Mouse (Mus musculus) right cerebral cortex, postnatal 14 days (tissue): ENCODE measurements around the gene Slc35d3.

Experiments used
- DNase-seq: peaks from one replicate; pipeline ENCODE4 v3.0.0; 2022

Slc35d3 gene

DNA sequence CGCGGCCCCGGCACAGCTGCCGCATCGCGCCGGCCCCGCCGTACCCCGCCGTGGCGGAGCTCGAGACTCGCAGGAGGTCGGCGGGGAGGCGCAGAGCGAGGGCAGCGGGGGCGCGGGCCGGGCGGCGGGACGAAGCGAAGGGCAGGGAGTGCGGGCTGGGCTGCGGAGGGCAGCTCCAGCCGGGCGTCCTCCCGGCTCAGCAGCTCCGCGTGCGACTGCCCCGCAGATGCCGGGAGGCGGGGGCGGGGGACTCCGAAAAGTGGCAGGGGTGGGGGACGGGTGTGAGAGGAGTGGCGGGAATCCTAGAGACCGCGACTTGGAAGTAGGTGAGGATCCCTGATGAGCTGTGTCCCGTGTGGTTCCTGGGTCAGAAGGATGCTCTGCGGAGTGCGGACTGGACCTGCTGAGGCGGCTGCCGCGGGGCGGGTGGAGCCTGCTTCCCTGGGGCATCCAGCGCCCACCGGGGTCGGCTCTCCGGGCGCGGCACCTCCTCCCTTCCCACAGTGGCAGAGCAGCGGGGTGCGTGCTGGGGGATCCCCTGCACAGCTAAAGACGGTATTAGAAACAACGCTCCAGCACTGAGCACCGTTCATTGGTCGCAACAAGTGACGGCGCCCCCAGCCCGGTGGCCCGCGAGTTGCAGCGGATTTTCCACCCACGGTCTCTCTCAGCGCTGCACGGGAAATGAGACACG is at the start of gene Slc35d3:
Gene Slc35d3 (minus strand): TSS at position 462 of the 694 bp plus-strand sequence.
- DNase-seq: peak; percentile 51

GRCm38 (mm10) chr10:19900191-19900590 is 48.9 kb upstream of the Slc35d3 start:
- DNase-seq: no peak

DNA sequence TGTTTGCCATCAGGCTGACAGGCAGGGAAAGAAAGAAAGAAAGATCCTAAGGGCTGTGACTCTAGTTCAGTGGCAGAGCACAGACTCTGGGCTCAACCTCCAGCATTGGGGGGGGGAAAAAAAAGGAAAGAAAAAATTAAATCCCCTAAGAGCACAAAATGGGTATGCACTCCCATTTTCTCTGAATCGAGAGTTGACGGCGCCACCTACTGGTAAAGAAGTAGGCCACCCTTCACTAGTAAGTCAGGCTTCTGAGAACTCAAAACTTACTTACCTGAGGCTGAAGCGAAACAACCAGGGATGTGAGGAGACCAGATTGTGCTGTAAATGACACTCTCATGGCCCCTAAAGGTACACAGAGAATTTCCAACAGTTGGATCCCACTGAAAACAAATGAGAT is 42.7 kb upstream of the Slc35d3 start:
- peak; percentile 44 for DNase-seq

GRCm38 (mm10) chr10:19893146-19893545 is 41.9 kb upstream of the Slc35d3 start:
- DNase-seq: no peak

DNA sequence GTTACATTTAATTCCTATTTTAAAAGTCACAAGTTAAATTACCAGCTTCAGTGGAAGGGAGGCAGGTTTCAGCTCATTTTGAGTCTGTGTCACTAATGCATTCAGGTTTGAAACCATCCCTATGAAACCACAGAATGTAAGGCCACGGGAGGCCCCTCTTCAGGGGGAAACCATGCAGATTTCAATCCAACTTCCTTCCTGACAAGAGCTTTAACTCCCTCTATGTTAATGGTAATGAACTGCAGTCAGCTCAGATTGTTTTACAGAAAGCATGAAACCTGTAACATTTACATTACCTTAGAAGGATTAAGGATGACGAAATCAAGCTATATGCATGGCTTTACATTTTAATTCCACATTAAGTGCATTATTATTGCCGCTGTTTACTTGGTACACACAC is 40.4 kb upstream of the Slc35d3 start:
- DNase-seq: no peak

DNA sequence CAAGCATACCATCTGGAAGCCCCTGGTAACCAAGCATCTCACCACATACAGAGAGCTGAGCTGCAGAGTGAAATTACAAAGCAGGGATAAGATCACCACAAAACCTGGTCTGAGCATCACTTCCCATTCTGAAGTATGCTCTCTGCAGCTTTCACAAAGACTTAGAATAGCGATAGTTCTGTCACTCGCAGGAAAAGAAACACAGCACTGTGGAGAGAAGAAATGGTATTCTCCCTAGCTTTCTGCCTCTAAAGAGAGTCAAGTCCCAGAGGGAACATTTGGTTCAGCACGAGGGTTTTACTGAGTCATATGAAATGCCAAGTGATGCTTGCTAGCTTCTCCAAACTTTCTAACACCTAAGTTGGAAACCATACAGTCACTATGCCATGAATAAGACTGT is 38.6 kb upstream of the Slc35d3 start:
- DNase-seq: no peak

DNA sequence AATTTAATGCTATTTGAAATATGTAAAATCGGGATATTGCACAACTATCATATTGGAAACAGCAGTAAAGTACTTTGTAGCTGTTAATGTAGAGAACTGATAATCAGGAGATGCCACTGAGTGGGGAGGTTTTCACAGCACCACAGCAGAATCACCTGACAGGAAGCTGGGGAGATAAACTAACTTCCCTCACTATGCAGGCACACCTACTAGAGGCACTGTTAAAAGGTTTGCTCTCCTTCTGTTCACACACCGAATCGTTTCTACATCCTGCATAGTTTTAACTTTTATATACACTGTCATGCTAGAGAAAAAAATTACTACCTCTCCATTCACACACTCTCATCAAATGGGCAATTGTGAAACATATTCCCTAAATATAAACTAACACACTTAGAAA is 35.0 kb upstream of the Slc35d3 start:
- no peak for DNase-seq

- DNase-seq: no peak
Observed at GRCm38 (mm10) chr10:19884409-19884808, 33.1 kb upstream of the Slc35d3 start.

- DNase-seq: no peak
Observed at GRCm38 (mm10) chr10:19880437-19880836, 29.2 kb upstream of the Slc35d3 start.

- DNase-seq: no peak
Observed at GRCm38 (mm10) chr10:19879161-19879560, 27.9 kb upstream of the Slc35d3 start.

DNA sequence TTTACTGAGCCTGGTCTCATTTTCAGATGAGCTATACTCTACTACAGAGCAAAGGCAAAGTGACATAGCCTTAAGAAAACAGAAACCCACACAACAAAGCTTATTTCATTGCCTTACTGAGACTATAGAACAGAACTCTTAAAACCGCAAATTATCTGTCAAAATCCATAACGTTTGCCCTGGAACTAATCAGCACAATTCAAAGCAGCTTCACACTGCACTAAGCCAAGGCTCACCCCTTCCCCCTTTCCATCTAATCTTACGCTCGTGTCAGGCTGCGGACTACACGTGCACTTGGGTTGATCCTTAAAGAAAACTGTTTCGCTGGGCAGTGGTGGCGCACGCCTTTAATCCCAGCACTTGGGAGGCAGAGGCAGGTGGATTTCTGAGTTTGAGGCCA is 26.4 kb upstream of the Slc35d3 start:
- no peak for DNase-seq

DNA sequence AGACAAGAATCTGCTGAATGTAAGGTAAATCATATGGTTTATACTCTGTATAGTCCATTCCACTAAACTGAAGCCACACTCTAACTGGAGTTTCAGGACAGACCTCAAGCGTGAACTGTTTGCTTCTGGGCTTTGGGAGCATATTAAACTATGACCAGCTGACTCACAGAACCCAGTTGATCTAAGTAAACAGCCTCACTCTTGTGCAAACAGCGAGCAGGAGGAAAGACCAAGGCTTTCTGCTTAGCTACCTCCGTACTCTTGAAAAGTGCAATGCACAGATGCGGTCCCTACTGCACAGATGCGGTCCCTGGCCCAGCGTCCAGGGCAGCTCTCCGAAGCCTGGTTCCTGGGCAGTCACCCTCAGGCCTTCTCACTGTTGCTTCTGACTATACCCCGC is 26.0 kb upstream of the Slc35d3 start:
- DNase-seq: no peak

GRCm38 (mm10) chr10:19876669-19877068 is 25.4 kb upstream of the Slc35d3 start:
- DNase-seq: no peak

- DNase-seq: no peak
Observed at GRCm38 (mm10) chr10:19875346-19875745, 24.1 kb upstream of the Slc35d3 start.

GRCm38 (mm10) chr10:19855597-19856306 is 4.5 kb upstream of the Slc35d3 start:
- DNase-seq: no peak

DNA sequence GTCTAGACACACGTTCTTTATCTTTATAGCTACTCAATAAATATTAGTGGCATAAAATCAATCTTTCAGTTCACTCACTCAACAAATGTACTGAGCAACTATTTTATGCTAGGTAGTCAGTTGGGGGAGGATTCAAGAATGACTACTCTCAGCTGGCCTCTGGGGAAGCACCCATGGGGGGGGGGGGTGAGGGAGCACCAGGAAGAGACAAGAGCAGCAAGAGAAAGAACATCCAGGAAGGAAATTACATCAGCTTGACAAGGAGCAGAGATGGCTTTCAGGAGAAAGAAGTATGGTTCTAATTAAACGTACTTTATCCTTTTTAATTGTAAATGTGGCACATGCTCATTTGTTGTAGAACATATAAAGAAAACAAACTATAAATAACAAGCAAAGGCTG is 2.4 kb upstream of the Slc35d3 start:
- no peak for DNase-seq

GRCm38 (mm10) chr10:19852776-19853175 is 1.5 kb upstream of the Slc35d3 start:
- no peak for DNase-seq

GRCm38 (mm10) chr10:19850544-19850997 is 688 bp downstream of the Slc35d3 start:
- DNase-seq: no peak

GRCm38 (mm10) chr10:19849771-19850365 is 1.4 kb downstream of the Slc35d3 start:
- no peak for DNase-seq

- DNase-seq: no peak
Observed at GRCm38 (mm10) chr10:19848928-19849770, 2.1 kb downstream of the Slc35d3 start.

GRCm38 (mm10) chr10:19839836-19840235 is 11.4 kb downstream of the Slc35d3 start:
- DNase-seq: no peak

DNA sequence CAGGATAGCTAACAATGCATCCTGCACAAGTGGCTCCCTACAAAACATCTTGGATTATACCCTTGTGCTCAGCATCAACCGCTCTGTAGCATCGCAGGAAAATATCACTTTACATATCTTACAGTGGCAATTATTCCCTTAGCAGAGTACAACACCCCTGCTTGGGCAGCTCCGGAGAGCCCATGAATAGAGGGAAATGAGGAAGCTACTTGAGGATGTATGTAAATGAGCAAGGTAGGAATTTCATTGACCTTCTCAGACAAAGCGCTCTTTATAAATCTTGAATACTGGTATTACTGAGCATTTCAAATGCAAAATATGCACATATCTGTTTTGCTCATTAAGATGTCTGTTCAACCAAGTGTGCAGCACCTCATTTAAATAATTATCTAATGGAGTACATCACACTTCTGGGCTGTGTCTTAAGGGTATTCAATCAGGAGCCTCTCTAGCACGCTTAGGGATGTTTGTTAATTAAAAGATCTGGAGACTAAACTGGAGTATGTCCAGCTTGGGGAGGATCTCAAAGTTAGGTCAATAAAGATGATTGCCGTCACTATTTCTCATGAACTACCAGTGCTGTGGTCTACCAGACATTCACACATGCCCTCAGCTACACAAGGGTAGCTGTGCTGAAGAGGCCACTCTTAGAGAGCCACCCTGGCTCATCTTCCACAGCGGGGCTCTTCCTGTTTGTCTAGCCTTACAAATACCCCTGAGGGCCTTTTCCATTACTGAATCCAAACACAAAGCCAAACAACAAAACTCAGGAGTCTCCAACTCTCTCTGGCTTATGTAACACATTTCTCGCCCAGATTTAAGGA is 15.2 kb downstream of the Slc35d3 start:
- no peak for DNase-seq
